Mouse (Mus musculus) heart, embryonic 14.5 days (tissue): ENCODE measurements around the gene Pamr1. TPM values are rescaled to one million over a fixed set of nuclear protein-coding genes. Genes with fewer than 3 reads are reported as not detected.

Source experiments
- ATAC-seq: fragments of 200-750 bp; cut with Nextera tagmentation; 2 replicates; pipeline ENCODE4 v1.8.0; 2017; ENCODE audit warnings: low read depth, moderate TSS enrichment; ENCODE audit not compliant: insufficient number of reproducible peaks, insufficient read depth, low FRiP score
- H3K27ac ChIP-seq, 2 experiments: fragments of 200-500 bp in 1 of 2; fragments of 300-500 bp in 1 of 2; sonication (generic) in 1 of 2; replicated peaks in 1 of 2; 2 replicates each; pipeline ENCODE4 v1.5.1; 2012 to 2014; ENCODE audit warnings: low read depth in 2 of 2, low read length in 2 of 2, control low read depth in 1 of 2, mild to moderate bottlenecking in 1 of 2, mixed read lengths in 1 of 2; ENCODE audit not compliant: control insufficient read depth in 1 of 2, insufficient read depth in 1 of 2
- H3K27me3 ChIP-seq: fragments of 300-500 bp; sonication (generic); 2 replicates; pipeline ENCODE4 v1.6.1; 2014; ENCODE audit warnings: mild to moderate bottlenecking, low read length, control low read depth; ENCODE audit not compliant: control insufficient read depth, insufficient read depth
- H3K36me3 ChIP-seq: fragments of 300-500 bp; sonication (generic); 2 replicates; pipeline ENCODE4 v1.6.1; 2014; ENCODE audit warnings: mild to moderate bottlenecking, control low read depth, low read length, mixed read lengths; ENCODE audit not compliant: control insufficient read depth, insufficient read depth
- H3K4me1 ChIP-seq, 2 experiments: fragments of 200-500 bp in 1 of 2; fragments of 300-500 bp in 1 of 2; sonication (generic) in 1 of 2; 2 replicates each; pipeline ENCODE4 v1.6.1; 2012 to 2014; ENCODE audit warnings: low read length in 2 of 2, control low read depth in 1 of 2, mixed read lengths in 1 of 2; ENCODE audit not compliant: control insufficient read depth in 2 of 2, insufficient read depth in 2 of 2
- H3K4me2 ChIP-seq: fragments of 300-500 bp; sonication (generic); 2 replicates; pipeline ENCODE4 v1.6.1; 2014; ENCODE audit warnings: mild to moderate bottlenecking, low read length
- H3K4me3 ChIP-seq, 2 experiments: fragments of 200-500 bp in 1 of 2; fragments of 300-500 bp in 1 of 2; sonication (generic) in 1 of 2; 2 replicates each; pipeline ENCODE4 v1.5.1; 2012 to 2014; ENCODE audit warnings: low read length in 2 of 2, mild to moderate bottlenecking in 2 of 2, control low read depth in 1 of 2, low read depth in 1 of 2, moderate library complexity in 1 of 2; ENCODE audit not compliant: control insufficient read depth in 1 of 2, insufficient read depth in 1 of 2
- H3K9ac ChIP-seq: fragments of 300-500 bp; sonication (generic); 2 replicates; pipeline ENCODE4 v1.6.1; 2014; ENCODE audit warnings: mild to moderate bottlenecking, low read length
- H3K9me3 ChIP-seq: fragments of 300-500 bp; sonication (generic); 2 replicates; pipeline ENCODE4 v1.6.1; 2016; ENCODE audit warnings: low read length, control low read depth; ENCODE audit not compliant: control insufficient read depth
- WGBS: fragments of 180-500 bp; shearing (Covaris S2); extraction: QIAGEN DNeasy Blood & Tissue Kit; methylation state at CpG from one replicate; pipeline ENCODE4 v1.1.7; 2014; 5-methylcytosine and 5-hydroxymethylcytosine counted together
- polyA plus RNA-seq: library from polyadenylated mRNA; unstranded; fragments of >200 nt; fragmentation: Nextera tagmentation; extraction: Ambion mirVana; gene quantifications from 2 replicates; pipeline ENCODE4 v1.2.1, GENCODE M21; 2014

The Pamr1 gene
- polyA plus RNA-seq, 1 experiment from 2014 or later, result 1.5 TPM

- no peaks in the 10 kb centered on the region for H3K36me3 ChIP-seq
- no peak overlapping the region for H3K4me2 ChIP-seq
- H3K27ac ChIP-seq, result no peak overlapping the region
- no peaks in the 10 kb centered on the region for H3K4me1 ChIP-seq
- WGBS, result 83% methylated on average over 12 of the region's 12 CpGs
- no peak for ATAC-seq
- 0 out of 2 replicates have a peak, but pooled peaks cover 3% of the 10 kb centered on the region for H3K27me3 ChIP-seq
- no peak overlapping the region for H3K4me3 ChIP-seq
- H3K9ac ChIP-seq, result no peak overlapping the region
- no peaks in the 10 kb centered on the region for H3K9me3 ChIP-seq
Observed at GRCm38 (mm10) chr2:102558965-102559364, 9.2 kb downstream of the Pamr1 start.

GRCm38 (mm10) chr2:102563848-102564247 lies 14.0 kb downstream of the Pamr1 start:
- Histone ChIP-seq H3K4me1 (no peaks in the 10 kb centered on the region), H3K9ac (no peak overlapping the region), H3K4me2 (no peak overlapping the region), H3K36me3 (no peaks in the 10 kb centered on the region), H3K4me3 (no peak overlapping the region), H3K27ac (no peak overlapping the region), H3K9me3 (no peaks in the 10 kb centered on the region), H3K27me3 (no peaks in the 10 kb centered on the region)
- WGBS, result 68% methylated on average over 1 of the region's 1 CpGs
- no peak for ATAC-seq

GRCm38 (mm10) chr2:102579248-102579647 lies 29.4 kb downstream of the Pamr1 start:
- no peak for ATAC-seq

DNA sequence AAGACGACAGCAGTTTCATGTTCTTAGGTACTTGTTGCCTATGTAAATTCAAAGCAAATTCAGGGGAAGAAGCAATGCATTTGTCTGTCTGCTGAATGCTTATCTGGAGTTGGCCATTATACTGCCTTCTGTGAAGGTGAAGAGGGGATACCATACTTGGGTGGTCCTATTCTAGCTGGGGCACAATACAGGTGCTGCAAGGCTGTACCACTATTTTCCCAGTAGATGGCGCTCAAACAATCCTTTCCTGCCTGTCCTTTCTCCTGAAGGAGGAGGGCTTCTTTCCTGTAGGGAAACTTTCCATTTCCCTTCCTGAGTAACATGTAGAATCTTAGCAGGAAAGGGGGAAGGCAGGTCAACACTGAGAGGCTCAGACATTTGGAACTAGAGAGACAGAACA lies 40.2 kb downstream of the Pamr1 start:
- no peak overlapping the region for H3K4me2 ChIP-seq
- H3K27me3 ChIP-seq, result peaks cover 4% of the 10 kb centered on the region; the same call in 1 of the 2 replicates
- H3K36me3 ChIP-seq, result no peaks in the 10 kb centered on the region
- no peak overlapping the region for H3K9ac ChIP-seq
- 30% methylated on average over 2 of the region's 2 CpGs for WGBS
- no peak overlapping the region for H3K4me3 ChIP-seq
- H3K9me3 ChIP-seq, result no peaks in the 10 kb centered on the region
- H3K27ac ChIP-seq, result no peak overlapping the region
- H3K4me1 ChIP-seq, result no peaks in the 10 kb centered on the region
- no peak for ATAC-seq

More at GRCm38 (mm10) chr2:102579248-102579647, 29.4 kb downstream of the Pamr1 start:
- Histone ChIP-seq H3K9me3 (no peaks in the 10 kb centered on the region), H3K4me3 (no peak overlapping the region), H3K27me3 (no peaks in the 10 kb centered on the region), H3K4me2 (no peak overlapping the region), H3K36me3 (no peaks in the 10 kb centered on the region), H3K4me1 (no peaks in the 10 kb centered on the region), H3K27ac (no peak overlapping the region), H3K9ac (no peak overlapping the region)
- 68% methylated on average over 4 of the region's 4 CpGs for WGBS

DNA sequence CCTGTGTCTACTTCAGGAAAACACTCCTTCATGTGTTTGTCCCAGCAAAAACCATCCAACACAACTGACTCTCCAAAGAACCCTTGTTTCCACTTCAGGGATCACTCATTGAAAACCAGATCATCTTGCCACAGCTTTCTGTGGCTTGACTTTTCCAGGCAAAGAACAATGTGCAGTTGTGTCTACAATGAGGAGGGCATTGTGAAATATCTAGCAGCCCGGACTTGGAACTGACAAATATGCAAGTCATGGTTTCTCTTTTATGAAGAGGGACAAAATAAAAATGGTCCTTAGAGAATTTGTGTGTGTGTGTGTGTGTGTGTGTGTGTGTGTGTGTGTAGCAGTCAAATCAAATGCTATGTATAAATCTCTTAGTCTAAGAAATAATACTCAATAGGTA lies 44.7 kb downstream of the Pamr1 start:
- no peaks in the 10 kb centered on the region for H3K9me3 ChIP-seq
- WGBS, result 76% methylated on average over 1 of the region's 1 CpGs
- no peaks in the 10 kb centered on the region; a peak in 1 of 4 replicates for H3K4me1 ChIP-seq
- H3K9ac ChIP-seq, result no peak overlapping the region
- no peak for ATAC-seq
- no peak overlapping the region for H3K4me2 ChIP-seq
- H3K27me3 ChIP-seq, result peaks cover 3% of the 10 kb centered on the region; the same call in 1 of the 2 replicates
- no peak overlapping the region for H3K4me3 ChIP-seq
- H3K27ac ChIP-seq, result no peak overlapping the region
- no peaks in the 10 kb centered on the region for H3K36me3 ChIP-seq

- WGBS, result 83% methylated on average over 10 of the region's 10 CpGs
- Histone ChIP-seq H3K27me3 (no peaks in the 10 kb centered on the region), H3K4me2 (no peak overlapping the region), H3K27ac (no peak overlapping the region), H3K4me3 (no peak overlapping the region), H3K9ac (no peak overlapping the region), H3K4me1 (no peaks in the 10 kb centered on the region; a peak in 1 of 4 replicates), H3K9me3 (no peaks in the 10 kb centered on the region), H3K36me3 (no peaks in the 10 kb centered on the region)
- ATAC-seq, result no peak
Observed at GRCm38 (mm10) chr2:102595395-102596130, 45.8 kb downstream of the Pamr1 start.

DNA sequence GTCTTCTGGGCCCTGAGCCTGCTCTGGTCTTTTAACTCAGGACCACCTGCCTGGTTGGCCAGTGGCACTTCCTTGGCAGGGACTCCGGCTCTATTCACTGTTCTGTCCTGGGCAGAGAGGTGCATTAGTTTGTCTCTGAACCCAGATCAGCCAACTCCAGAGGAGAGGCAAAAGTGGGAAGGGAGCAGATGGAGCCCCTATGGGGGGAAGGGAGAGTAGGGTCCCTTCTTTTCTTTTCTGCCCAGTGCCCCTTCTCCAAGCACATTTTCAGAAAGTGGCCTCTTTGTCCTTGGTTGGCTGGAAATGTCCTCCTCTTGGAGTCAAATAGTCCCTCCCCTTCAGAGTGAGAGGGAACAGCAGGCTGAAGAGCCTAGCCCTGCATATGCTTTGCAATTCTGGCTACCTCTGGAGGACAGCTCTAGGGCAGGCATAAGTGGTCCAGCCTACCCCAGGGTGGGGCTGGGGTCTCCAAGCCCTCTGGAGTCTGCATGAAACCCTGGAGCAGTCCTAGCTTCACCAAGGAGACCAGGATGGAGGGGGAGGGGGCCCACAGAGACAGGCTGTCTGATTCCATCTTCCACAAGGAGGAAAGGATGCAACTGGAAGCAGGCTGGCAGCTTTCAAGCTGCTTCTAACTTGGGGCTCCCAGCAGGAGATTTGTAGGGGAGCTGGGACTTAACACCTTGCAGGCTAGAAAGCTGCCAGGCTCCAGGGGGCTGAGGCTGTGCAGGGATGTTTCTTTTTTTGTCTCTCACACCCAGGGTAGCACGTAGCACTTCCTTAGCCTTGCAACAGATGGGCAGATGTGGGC lies 49.3 kb downstream of the Pamr1 start:
- H3K27ac ChIP-seq, result no peak overlapping the region

More for the DNA sequence above, 49.3 kb downstream of the Pamr1 start:
- WGBS, result 25% methylated on average over 2 of the region's 2 CpGs
- ATAC-seq, result no peak; the same call in 1 of the 2 replicates
- Histone ChIP-seq H3K4me3 (no peak overlapping the region), H3K27me3 (no peaks in the 10 kb centered on the region), H3K4me2 (no peak overlapping the region), H3K9ac (no peak overlapping the region), H3K36me3 (no peaks in the 10 kb centered on the region), H3K4me1 (no peaks in the 10 kb centered on the region; a peak in 1 of 4 replicates), H3K9me3 (no peaks in the 10 kb centered on the region)
